ENCODE assay signal across 18 mouse cellular contexts in genomic region chr8:61677227-61677626, GRCm38 (mm10).
DNase-seq lines count a peak whose midpoint lies in the region; ATAC-seq and TF ChIP-seq lines count a peak whose summit lies in the region.
"Had no signal": no experiment of that assay in that cellular context is flagged by ENCODE, and none has a peak within 500 bp of the region (broad histone marks: within the 10 kb centered on the region; RNA-seq: fewer than 3 reads in every experiment).

No protein-coding gene starts in this region.

- H3K4me1 ChIP-seq in kidney, embryonic 14.5 days (ENCODE audit: control insufficient read depth, insufficient read depth, low read length): no peaks in the 10 kb centered on the region
- H3K4me1 ChIP-seq in heart, adult 2 months (ENCODE audit: control insufficient read depth, insufficient read depth, low read length): peaks cover 2% of the 10 kb centered on the region
- peaks cover 46% of the 10 kb centered on the region for H3K4me1 ChIP-seq in heart, embryonic 16.5 days (ENCODE audit: control insufficient read depth, insufficient read depth, low read length)
- H3K4me1 ChIP-seq in intestine, embryonic 15.5 days (replicated peaks): no peaks in the 10 kb centered on the region
- H3K4me1 ChIP-seq: embryonic facial prominence, embryonic 15.5 days; limb, embryonic 13.5 days; midbrain, embryonic 13.5 days had no signal

- peak; percentile 8 for DNase-seq in adrenal gland, postnatal 25 days
- no peak for DNase-seq in adrenal gland, adult 2 months
- DNase-seq in kidney, postnatal 14 days: peak; percentile 45
- DNase-seq in heart, adult 2 months: peak; percentile 57 to 63
- DNase-seq in right cerebral cortex, postnatal 25 days: no peak
- DNase-seq: embryo, embryonic 11 days; gastrocnemius, postnatal 25 days; layer of hippocampus, adult 9-11 months had no signal

- H3K27me3 ChIP-seq in kidney, embryonic 14.5 days (ENCODE audit: control insufficient read depth, insufficient read depth, low read length): no peaks in the 10 kb centered on the region
- H3K27me3 ChIP-seq in heart, adult 2 months (ENCODE audit: control insufficient read depth, insufficient read depth, low read length): no peaks in the 10 kb centered on the region
- no peaks in the 10 kb centered on the region for H3K27me3 ChIP-seq in heart, embryonic 16.5 days (ENCODE audit: control insufficient read depth, insufficient read depth, low read length)
- no peaks in the 10 kb centered on the region for H3K27me3 ChIP-seq in intestine, embryonic 15.5 days (replicated peaks)
- H3K27me3 ChIP-seq: CH12.LX; embryonic facial prominence, embryonic 15.5 days; limb, embryonic 13.5 days; midbrain, embryonic 13.5 days had no signal

- H3K9me3 ChIP-seq in kidney, embryonic 14.5 days (ENCODE audit: control insufficient read depth, low read length): no peaks in the 10 kb centered on the region
- no peaks in the 10 kb centered on the region for H3K9me3 ChIP-seq in heart, embryonic 16.5 days (replicated peaks; ENCODE audit: control insufficient read depth, low read length)
- no peaks in the 10 kb centered on the region for H3K9me3 ChIP-seq in intestine, embryonic 15.5 days
- H3K9me3 ChIP-seq: embryonic facial prominence, embryonic 15.5 days; limb, embryonic 13.5 days; midbrain, embryonic 13.5 days had no signal

- intact Hi-C loops in heart, adult 2 months (cut with DNase I): no loop called here

- H3K36me3 ChIP-seq in kidney, embryonic 14.5 days (ENCODE audit: control insufficient read depth, insufficient read depth, low read length): no peaks in the 10 kb centered on the region
- H3K36me3 ChIP-seq in heart, adult 2 months (ENCODE audit: control insufficient read depth, insufficient read depth, low read length): peaks cover 24% of the 10 kb centered on the region
- H3K36me3 ChIP-seq in heart, embryonic 16.5 days (ENCODE audit: control insufficient read depth, insufficient read depth): peaks cover 9% of the 10 kb centered on the region; the same call in 1 of the 2 replicates
- no peaks in the 10 kb centered on the region for H3K36me3 ChIP-seq in intestine, embryonic 15.5 days
- H3K36me3 ChIP-seq: embryonic facial prominence, embryonic 15.5 days had no signal

- WGBS in kidney, embryonic 14.5 days: 87% methylated on average over 5 of the region's 5 CpGs
- WGBS in heart, adult 2 months: 34% methylated on average over 5 of the region's 5 CpGs
- WGBS in heart, embryonic 16.5 days: 37% methylated on average over 5 of the region's 5 CpGs
- 91% methylated on average over 5 of the region's 5 CpGs for WGBS in intestine, embryonic 15.5 days

- no peak for ATAC-seq in kidney, embryonic 14.5 days (ENCODE audit: low FRiP score, low TSS enrichment)
- ATAC-seq in heart, embryonic 16.5 days (replicated peaks; ENCODE audit: extremely low read depth, insufficient read depth, low FRiP score): peak; percentile 70
- ATAC-seq in intestine, embryonic 15.5 days: no peak
- ATAC-seq: midbrain, embryonic 13.5 days had no signal

- H3K4me3 ChIP-seq in kidney, embryonic 14.5 days (ENCODE audit: low read length): no peak overlapping the region
- no peak overlapping the region for H3K4me3 ChIP-seq in heart, adult 2 months
- no peak overlapping the region for H3K4me3 ChIP-seq in heart, embryonic 16.5 days (ENCODE audit: low read length)
- no peak overlapping the region for H3K4me3 ChIP-seq in intestine, embryonic 15.5 days (replicated peaks)
- H3K4me3 ChIP-seq: embryonic facial prominence, embryonic 15.5 days; limb, embryonic 13.5 days; midbrain, embryonic 13.5 days had no signal

- H3K4me2 ChIP-seq in kidney, embryonic 14.5 days (replicated peaks; ENCODE audit: low read depth, low read length): no peak overlapping the region
- H3K4me2 ChIP-seq in heart, embryonic 16.5 days (ENCODE audit: low read depth, low read length): no peak overlapping the region
- H3K4me2 ChIP-seq in intestine, embryonic 15.5 days (replicated peaks): no peak overlapping the region
- H3K4me2 ChIP-seq: embryonic facial prominence, embryonic 15.5 days; hindbrain, embryonic 14.5 days; limb, embryonic 13.5 days; midbrain, embryonic 13.5 days had no signal

- H3K27ac ChIP-seq in kidney, embryonic 14.5 days (ENCODE audit: low read depth, low read length): no peak overlapping the region
- H3K27ac ChIP-seq in heart, adult 2 months: peak overlapping the region; percentile 70
- H3K27ac ChIP-seq in heart, embryonic 16.5 days (ENCODE audit: low read length): peak overlapping the region; percentile 91
- no peak overlapping the region for H3K27ac ChIP-seq in intestine, embryonic 15.5 days
- H3K27ac ChIP-seq: embryonic facial prominence, embryonic 15.5 days; hindbrain, embryonic 14.5 days; limb, embryonic 13.5 days; liver, embryonic 14.5 days; midbrain, embryonic 13.5 days; stomach, postnatal 0 days had no signal

- TF ChIP-seq POLR2A in heart, adult 2 months (IDR thresholded peaks at IDR 0.05; ENCODE audit: insufficient read depth, low read depth, low read length): no peak

- no peak for TF ChIP-seq CTCF in heart, adult 2 months (IDR thresholded peaks at IDR 0.05)

- 0 out of 2 replicates have a peak, but pooled peaks have one; percentile 44 for TF ChIP-seq EP300 in heart, adult 2 months (IDR thresholded peaks at IDR 0.05; ENCODE audit: insufficient read depth, low read depth, low read length)

- no peak overlapping the region for H3K9ac ChIP-seq in kidney, embryonic 14.5 days (ENCODE audit: low read depth, low read length)
- no peak overlapping the region for H3K9ac ChIP-seq in heart, adult 2 months (ENCODE audit: low read depth, low read length)
- no peak overlapping the region for H3K9ac ChIP-seq in heart, embryonic 16.5 days (ENCODE audit: low read length)
- H3K9ac ChIP-seq in intestine, embryonic 15.5 days: no peak overlapping the region
- H3K9ac ChIP-seq: embryonic facial prominence, embryonic 15.5 days; hindbrain, embryonic 14.5 days; limb, embryonic 13.5 days; liver, embryonic 14.5 days; midbrain, embryonic 13.5 days had no signal

- H3K79me2 ChIP-seq in heart, adult 2 months (replicated peaks; ENCODE audit: control insufficient read depth, insufficient read depth, low read length): no peaks in the 10 kb centered on the region

Comparison
In these comparisons a context has a peak if more than half of its experiments do, and no peak if none do; other contexts are left out.
1. DNase-seq: peak in adrenal gland, postnatal 25 days (single experiment), kidney, postnatal 14 days (single experiment) and heart, adult 2 months (2 of 2); none in adrenal gland, adult 2 months (single experiment) and right cerebral cortex, postnatal 25 days (single experiment).
2. H3K27ac ChIP-seq: peak in heart, adult 2 months (single experiment) and heart, embryonic 16.5 days (single experiment); none in kidney, embryonic 14.5 days (single experiment) and intestine, embryonic 15.5 days (single experiment).